Mouse (Mus musculus) spleen, adult 12 weeks (tissue): Measurements from ENCODE around the gene Baat.
"Not testable (repeated sequence)": the region's sequence is repeated elsewhere in the genome, so short reads cannot be mapped to it uniquely, and the experiment has no call there.

ENCODE experiments used
- DNase-seq: peaks from one replicate; pipeline ENCODE4 v3.0.0; 2022; ENCODE audit warnings: low spot score

Gene Baat

DNA sequence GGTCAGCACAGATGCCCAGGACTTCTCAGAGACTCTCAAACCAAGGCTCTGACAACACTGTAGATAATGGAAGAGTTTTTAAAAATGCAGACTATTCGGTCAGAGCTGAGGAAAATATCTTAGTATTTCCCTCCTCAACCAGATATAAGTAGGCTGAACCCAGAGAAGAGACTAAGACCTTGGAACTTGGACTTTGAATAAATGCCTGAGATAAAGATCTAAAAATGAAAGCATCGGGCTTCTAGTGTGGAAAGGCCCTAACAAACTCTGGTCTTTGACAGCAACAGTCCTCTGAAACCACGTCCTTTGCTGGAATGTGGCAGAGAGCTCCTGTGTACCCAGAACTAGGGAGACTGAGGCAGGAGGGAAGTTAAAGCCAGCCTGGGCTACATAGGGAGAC lies at the start of gene Baat:
TSS of gene Baat (minus strand) at position 172 of the 400 bp plus-strand sequence.
- DNase-seq: no peak

DNA sequence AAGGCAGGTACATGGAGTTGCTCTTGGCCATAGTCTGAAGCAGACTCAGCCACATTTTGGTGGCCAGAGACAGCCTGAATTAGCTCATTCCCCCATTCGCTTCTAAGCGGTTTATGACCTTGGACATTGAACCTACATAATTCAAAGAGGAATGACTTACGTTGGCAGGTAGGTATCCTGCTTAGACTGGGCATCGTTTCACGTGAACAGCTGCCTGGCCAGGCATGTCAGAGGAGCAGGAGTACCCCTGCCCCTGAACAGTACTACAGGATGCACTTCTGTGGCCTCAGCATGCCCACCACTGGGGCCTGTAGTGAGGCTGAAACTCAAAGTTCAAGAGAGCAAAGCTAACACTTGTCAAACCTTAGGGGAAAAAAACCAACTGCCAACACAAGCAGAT lies 47.0 kb upstream of the Baat start:
- no peak for DNase-seq

DNA sequence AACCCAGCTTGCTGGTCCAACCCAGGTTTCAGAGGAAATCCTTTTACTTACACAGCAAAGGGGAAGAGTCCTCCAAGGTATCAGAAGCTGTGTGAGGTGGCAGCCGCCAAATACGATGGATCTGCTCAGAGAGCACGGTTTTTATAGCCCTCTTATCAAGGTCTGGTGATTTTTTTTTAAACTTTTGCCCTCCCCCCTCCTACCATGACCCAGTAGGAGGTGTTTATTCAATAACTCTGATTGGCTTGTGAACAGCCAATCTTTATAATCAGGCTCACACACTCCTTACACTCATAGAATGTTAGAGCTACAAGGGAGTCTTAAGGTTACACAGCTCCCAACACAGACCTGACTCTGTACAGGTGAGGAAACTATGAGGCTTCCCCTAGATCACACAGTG lies 43.0 kb upstream of the Baat start, which contains the start of gene Aldob:
TSS of gene Aldob (minus strand) at position 164 of the 400 bp plus-strand sequence.
- DNase-seq: no peak

DNA sequence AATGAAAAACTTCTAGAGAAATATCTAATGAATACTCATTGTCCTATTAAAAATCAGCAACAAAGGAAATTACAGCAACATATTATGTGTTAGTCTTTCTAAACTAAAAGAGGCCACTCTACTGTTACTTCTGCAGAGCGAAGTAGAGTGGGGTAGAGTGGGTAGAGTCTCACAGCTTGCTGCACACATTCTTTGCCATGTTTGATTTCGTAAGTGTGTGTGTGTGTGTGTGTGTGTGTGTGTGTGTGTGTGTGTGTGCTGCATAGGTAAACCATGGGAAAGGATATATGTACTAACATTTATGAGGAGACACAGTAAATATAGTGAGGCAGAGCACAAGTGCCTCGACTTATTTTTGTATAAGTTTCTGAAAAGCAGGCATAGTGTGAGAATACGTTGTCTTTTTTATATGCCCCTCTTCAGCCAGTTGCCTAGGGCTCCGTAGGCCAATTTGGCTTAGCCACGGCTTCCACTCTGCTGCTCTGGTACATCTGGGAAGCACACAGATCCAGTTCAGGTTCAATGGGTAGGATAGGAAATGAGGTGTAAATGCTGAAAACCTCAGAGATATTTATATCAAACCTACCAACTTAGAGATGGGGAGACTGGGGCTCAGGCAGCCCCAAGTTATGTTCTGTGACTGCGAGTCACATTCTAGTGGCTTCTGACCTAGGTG lies 41.3 kb upstream of the Baat start:
- DNase-seq: no peak

DNA sequence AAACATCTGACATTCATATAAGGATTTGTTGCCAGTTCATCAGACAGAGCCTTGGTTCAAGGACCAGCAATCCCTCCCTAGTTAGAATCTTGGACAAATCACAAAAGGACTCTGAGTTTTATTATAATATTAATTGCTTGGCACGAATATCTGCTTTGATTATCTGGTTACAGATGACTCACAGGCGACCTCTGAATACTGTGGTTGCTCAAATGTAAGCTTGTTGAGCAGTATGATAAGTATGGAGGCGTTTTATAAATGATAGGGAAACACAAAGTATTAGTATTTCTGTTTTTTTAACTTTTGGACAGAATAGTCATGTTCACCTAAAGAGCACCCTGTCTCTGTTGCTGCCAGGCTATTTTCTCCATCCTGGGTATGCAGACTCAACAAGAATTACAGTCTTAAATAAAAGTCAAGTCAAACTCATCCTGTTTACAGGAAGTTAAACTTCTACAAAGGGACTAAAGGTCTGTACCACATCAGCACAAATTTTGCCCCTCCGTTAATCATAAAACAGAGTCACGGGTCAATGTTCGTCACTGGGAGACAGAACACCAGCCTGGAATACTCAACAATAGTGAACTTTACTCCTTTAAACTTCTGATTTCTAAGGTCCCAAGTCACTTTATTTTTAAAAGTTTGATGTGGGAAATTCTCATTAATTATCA lies 40.7 kb upstream of the Baat start:
- no peak for DNase-seq

GRCm38 (mm10) chr4:49546026-49546425 lies 39.7 kb upstream of the Baat start:
- DNase-seq: no peak

- no peak for DNase-seq
Measured at GRCm38 (mm10) chr4:49540966-49541365, 34.6 kb upstream of the Baat start.

DNA sequence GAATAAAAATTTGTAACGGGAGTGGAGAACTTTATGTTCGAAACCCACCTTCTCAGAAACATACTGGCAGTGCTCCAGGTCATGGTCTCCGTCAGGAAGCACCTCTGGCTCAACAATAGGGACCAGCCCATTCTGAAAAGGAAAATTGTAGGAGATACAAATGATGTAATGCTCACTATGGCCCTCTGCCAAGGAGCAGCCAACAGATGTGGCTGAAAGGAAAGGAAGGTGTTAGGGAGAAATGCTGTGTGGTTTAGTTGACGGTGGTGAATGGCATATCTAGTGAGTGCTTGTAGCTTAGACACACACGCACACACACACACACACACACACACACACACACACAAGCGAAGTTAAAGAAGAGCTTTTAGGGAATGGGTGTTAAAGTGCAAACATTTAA lies 33.3 kb upstream of the Baat start:
- DNase-seq: no peak

DNA sequence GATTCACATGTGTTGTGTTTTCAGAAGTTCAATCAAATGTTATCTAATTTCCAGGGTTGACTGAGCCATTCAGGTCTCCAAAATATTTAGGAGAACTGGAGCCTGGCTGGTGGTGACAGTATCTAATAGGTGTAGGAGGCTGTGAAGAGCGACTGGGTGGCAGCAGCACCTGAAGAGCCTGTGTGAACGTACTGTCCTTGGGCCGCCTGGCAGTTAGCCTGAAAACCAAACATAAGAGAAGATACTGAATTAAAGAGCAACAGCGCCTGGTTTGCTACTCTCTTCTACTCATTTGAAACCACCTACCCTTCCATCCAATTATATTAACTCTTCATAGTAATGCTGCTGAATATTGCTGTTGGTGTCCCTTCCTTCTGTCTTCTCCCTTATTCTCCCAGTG lies 30.3 kb upstream of the Baat start:
- DNase-seq: no peak

GRCm38 (mm10) chr4:49535675-49536294 lies 29.4 kb upstream of the Baat start:
- no peak for DNase-seq

- DNase-seq: no peak
Measured at GRCm38 (mm10) chr4:49535036-49535435, 28.7 kb upstream of the Baat start.

DNA sequence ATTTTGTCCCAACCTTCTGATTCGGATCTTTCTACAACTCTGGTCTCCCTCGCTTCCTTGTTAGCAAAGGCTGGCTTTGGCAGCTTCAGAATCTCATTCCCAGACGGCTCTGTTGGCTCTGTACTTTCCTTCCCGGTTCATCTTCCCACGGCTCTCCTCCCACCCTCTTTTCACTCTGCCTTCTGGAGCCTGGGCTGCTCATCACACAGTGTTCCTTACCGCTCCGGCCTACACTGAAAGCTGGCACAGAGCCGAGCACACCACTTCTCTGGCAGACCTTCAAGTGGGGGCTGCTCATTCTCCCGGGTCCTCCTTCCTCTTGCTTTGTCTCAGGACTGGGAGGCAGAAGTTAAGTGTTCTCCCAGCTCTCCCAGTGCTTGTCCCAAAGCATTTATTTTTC lies 16.2 kb upstream of the Baat start:
- no peak for DNase-seq

- no peak for DNase-seq
Measured at GRCm38 (mm10) chr4:49521346-49521745, 15.0 kb upstream of the Baat start.

DNA sequence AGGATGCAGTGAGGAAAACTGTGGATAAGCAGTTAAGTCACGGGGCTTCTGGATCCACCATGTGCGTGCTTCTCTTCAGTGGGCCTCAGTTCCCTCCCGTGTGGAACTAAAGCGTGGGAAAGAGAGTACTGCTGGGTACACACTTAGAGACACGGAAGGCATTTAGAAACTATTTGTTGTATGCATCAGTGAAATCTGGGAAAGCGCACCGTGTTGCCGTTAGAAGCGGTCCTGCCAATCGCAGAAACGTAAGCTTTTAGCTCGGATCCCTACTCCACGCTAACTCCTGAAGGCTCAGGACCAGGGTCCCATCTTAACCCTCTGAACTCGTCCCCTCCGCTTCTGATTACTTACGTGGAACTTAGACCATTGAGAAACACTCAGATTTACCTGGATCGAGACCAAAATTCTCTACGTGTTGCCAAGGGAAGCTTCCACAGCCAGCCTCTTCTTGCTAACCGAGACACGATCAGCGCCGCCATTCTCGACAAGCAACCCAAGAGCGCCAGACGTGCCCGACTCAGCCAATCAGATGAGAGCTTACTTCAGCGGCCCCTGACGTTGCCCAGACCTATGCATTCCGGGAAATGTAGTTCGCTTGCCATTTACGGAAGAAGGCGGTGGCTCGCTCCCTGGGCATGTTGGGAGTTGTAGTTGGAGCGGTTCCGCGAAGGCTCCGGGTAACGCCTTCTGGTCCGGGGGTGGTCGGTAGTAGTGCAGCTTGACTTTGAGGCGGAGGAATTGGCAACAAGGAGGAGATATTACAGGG lies 14.4 kb upstream of the Baat start, which contains the start of the genes Mrpl50 and Zfp189:
TSS of gene Mrpl50 (minus strand) at position 522 of the 769 bp plus-strand sequence.
TSS of gene Zfp189 (plus strand) at position 605 of the 769 bp plus-strand sequence.
- peak; percentile 84 for DNase-seq

DNA sequence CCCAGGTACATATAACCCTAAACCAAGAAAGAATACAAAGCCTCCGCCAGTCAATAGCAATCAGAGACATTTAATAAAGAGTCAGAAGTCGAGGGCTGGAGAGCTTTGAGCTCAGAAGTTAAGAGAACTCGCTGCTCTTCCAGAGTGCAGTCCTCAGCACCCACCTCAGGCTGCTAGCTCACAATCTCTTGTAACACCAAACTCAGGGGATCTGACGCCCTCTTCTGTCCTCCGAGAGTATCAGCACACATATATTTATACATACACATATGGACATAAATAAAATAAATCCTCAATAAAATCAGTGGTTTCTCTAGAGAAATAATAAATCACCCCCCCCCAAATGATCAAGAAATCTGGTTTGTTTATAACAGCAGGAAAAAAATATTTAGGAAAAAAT lies 13.1 kb upstream of the Baat start:
- no peak for DNase-seq

GRCm38 (mm10) chr4:49514441-49514840 lies 8.1 kb upstream of the Baat start:
- DNase-seq: no peak

DNA sequence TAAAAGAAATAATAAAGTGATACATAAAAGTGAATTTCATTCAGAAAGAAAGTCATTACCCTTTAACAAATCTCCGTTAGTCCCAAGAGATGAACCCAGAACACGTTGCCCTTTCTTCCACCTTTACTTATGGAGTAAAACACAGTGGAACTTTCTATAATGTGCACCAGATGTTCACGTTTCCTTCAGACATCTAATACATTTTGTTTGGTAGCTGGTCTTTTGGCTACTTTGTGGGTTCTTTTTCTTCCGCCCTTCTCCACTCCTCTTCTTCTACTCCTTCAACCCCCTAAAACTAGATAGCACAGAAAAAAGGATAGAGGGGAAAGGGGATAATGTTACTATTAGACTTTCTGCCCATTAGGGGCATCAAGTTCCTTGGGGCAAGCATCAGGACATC lies 6.3 kb upstream of the Baat start:
- no peak for DNase-seq

- not testable (repeated sequence) for DNase-seq
Measured at GRCm38 (mm10) chr4:49510236-49510835, 4.0 kb upstream of the Baat start.

- no peak for DNase-seq
Measured at GRCm38 (mm10) chr4:49509183-49509582, 2.8 kb upstream of the Baat start.

GRCm38 (mm10) chr4:49503563-49503962 lies 2.8 kb downstream of the Baat start:
- DNase-seq: no peak

DNA sequence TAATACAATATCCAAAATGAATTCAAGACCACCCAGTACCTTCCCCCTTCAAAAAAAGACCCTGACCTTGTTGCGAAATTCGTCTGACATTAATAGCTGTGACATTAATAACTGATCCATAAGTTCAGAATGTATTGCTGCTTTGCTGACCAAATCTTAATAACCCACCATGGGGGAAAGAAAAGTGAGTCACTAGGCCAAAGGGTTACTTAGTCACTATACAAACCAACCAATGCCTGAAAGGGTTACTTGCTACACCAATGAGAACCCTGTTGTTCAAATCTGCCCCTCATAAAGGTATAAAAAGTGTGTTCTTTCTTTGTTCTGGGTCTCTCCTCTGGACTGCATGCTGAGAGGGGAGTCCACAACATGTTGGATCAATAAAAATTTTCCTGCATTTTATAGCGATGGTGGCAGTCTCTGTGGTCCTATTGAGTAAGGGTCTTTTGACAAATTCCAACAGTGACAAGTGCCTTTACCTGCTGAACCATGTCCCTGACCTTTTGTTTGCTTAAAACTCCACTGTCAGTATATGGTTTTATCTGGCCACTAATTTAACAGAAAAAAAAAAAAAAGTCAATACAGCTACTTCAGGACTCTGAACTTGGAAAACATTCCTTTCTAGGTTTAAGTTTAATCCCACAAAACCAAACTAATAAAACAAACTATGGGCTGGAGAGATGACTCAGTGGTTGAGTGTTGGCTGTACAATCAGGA lies 20.3 kb downstream of the Baat start:
- DNase-seq: not testable (repeated sequence)
